Mouse (Mus musculus): Measurements from ENCODE around the gene Pex5.

Pex5 gene

DNA sequence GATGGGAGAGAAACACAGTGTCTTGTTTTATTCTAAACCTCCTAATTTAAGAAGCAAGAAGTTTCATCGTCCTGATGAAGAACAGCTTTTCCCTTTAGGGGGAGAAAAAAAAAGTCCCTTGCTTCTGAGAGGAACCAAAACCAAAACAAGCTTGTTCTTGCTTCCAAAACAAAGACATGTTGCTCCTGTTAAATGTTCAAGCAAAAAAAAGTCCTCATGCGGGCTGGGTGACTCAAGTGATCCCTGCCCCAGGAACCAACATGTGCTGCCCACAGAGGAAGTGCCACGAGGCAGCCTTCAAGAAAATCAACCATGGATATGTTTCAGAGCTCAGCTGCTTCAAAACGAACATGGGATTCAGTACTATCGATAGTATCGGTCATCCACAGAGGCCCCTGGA is 55.9 kb downstream of the Pex5 start:
- WGBS: 80% methylated on average over 6 of the region's 6 CpGs

DNA sequence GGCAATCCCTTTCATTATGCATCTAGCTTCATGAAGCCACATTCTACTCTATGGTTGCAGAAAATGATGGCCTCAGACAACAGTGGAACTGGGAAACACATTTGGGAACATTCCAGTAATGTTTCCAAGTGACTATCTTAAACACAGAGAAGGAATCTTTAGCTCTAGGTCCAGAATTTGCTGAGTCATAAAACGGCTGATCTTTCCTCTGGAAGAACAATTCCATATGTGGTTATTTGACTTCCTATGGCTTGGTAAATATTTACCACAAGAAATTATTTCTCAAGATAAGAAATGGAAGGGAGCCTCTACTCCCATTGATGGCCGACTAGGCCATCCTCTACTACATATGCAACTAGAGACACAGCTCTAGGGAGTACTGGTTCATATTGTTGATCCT is 61.6 kb downstream of the Pex5 start:
- 83% methylated on average over 2 of the region's 2 CpGs for WGBS
